Mouse (Mus musculus) G1E (cell line): Measurements from ENCODE around the gene Ltbp4.

Experiments
- CTCF ChIP-seq: IDR thresholded peaks from 2 replicates; pipeline ENCODE4 v1.5.1; 2012; ENCODE audit warnings: low read depth, low read length, inconsistent platforms, mixed read lengths
- POLR2AphosphoS5 ChIP-seq: IDR thresholded peaks from 2 replicates; pipeline ENCODE4 v1.6.1; 2012; ENCODE audit warnings: low read depth, low read length, inconsistent platforms; ENCODE audit not compliant: insufficient replicate concordance

DNA sequence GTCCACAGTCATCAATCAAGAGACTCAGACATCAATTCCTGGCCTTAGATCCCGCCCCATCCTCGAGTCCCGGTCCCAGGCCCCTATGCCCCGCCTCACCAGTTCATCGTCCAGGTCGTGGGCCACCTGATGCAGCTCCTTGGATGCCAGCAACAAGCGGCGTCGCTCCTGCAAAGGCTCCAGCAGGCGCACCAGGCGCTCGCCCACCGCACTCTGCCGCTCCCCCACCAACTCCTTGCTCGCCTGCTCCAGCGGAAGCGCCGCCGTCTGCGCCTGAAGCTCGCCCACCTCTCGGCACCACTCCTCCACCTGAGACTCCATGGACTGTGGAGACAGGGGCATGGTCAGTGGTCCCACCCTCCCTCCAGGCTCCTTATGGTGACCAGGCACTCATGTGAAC is 37.8 kb upstream of the Ltbp4 start:
- no peak for TF ChIP-seq POLR2AphosphoS5
- no peak for TF ChIP-seq CTCF
